Mouse (Mus musculus) gastrocnemius, adult 2 months (tissue): Measurements from ENCODE around the gene Hist1h2bf. TPM values are rescaled to one million over a fixed set of nuclear protein-coding genes. Genes with fewer than 3 reads are reported as not detected.
A peak's percentile ranks its signal among the peaks of the same experiment; 100 is the strongest.
"Not testable (repeated sequence)": the region's sequence is repeated elsewhere in the genome, so short reads cannot be mapped to it uniquely, and the experiment has no call there.

Experiments used
- DNase-seq: peaks from one replicate; pipeline ENCODE4 v3.0.0; 2022
- H3K27ac ChIP-seq: fragments of 200-600 bp; 2 replicates; pipeline ENCODE4 v1.8.1; 2022; ENCODE audit warnings: mild to moderate bottlenecking
- H3K4me3 ChIP-seq: fragments of 200-600 bp; 2 replicates; pipeline ENCODE4 v1.8.1; 2022; ENCODE audit warnings: mild to moderate bottlenecking, moderate library complexity
- CTCF ChIP-seq: fragments of 200-600 bp; IDR thresholded peaks from 2 replicates; pipeline ENCODE4 v1.8.1; 2022; ENCODE audit warnings: antibody characterized with exemption, mild to moderate bottlenecking, moderate library complexity
- intact Hi-C: fragments of 180-260 bp; cut with DNase I; formaldehyde crosslinking; loops from one replicate; pipeline ENCODE4 v1.15.1; 2025
- total RNA-seq, 2 experiments: library from RNA; stranded (reverse); gene quantifications; 2 replicates each; pipeline ENCODE4 v1.2.3; 2021

The Hist1h2bf gene
- total RNA-seq, 2 experiments from 2014 or later, result 3.6 to 3.8 TPM

DNA sequence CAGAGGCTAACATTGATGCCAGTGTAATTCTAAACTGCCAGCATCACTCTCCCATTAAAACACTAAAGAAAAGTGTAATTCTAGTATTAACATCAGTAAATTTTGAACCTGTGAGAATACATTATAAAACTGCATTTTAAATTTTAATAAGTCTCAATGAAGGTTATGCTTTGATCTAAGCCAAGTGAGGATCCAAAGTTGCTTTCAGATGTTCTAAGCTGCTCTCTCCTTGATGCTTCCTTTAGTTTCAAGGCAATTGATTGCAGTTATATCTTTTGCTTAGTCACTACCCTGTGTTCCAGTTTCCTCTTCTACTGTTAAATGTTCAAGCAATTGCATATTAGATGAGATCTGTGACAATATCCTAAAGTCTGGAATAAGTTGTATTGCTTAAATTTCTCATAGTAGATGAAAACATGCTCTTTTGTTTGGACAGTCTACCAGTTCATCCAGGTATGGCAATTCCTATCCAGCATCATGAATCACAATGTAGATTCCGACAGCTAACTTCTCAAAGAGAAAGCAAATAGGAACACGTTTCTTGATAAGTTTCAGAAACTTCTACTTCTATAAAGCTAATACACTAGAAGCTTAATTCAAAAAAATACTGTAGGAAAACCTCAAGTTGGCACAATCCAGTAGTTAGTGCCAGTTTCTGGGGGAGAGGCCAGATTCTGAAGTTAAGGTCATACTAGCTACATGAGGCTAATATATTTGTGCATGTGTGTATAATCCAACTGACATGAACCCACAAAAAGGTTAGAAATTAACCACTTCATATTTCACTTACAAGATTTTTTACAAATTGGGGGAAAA is 1.6 kb downstream of the Hist1h2bf start:
- Histone ChIP-seq H3K4me3 (peak overlapping the region; percentile 70), H3K27ac (0 out of 2 replicates have a peak overlapping the region, but pooled peaks have one; percentile 68)
- DNase-seq, result no peak
- no peak for TF ChIP-seq CTCF
- intact Hi-C loops, result no loop called here

DNA sequence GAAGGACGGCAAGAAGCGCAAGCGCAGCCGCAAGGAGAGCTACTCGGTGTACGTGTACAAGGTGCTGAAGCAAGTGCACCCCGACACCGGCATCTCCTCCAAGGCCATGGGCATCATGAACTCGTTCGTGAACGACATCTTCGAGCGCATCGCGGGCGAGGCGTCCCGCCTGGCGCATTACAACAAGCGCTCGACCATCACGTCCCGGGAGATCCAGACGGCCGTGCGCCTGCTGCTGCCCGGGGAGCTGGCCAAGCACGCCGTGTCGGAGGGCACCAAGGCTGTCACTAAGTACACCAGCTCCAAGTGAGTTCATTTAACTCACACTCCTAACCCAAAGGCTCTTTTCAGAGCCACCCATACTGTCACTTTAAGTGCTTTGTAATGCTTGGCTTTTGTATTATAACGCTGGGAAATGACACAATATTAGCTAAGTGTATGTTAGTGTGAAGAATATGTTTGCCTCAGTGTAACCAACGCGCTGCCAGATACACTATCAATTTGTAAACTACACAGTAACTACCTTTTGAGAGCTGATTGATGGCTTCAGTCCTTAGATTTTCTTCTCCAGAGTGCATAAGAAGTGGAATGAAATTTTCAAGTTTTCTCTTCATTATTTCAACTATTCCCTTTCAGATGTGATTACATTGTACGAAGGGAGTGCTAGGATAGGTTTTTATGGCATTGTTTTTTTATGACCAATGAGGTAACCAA is 2.3 kb downstream of the Hist1h2bf start:
- intact Hi-C loops, DNase-seq: not testable (repeated sequence)
- Histone ChIP-seq H3K27ac (peak overlapping the region; percentile 92), H3K4me3 (peak overlapping the region; percentile 70)

DNA sequence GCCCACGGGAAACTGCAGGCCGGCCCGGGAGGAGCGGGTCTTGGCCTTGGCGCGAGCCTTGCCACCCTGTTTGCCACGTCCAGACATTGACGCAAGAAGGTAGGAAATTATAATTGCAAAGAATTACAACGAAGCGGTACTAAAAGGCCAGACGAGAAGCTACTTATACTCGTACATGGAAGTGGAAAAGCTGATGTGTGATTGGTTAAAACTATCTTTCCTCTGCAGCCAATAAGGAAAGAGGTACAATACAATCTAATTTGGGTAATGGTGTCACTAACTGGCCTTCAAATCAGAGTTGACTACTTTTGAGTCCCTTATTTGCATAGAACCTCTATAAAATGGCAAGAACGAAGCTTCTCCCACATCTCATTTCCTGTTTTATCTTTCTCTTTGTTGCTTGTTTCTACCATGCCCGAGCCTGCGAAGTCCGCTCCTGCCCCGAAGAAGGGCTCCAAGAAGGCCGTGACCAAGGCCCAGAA is 2.9 kb downstream of the Hist1h2bf start, which contains the start of the genes Hist1h2ae and Hist1h2bg:
Hist1h2ae (minus strand) TSS at position 199 of the 482 bp plus-strand sequence.
Hist1h2bg (plus strand) TSS at position 375 of the 482 bp plus-strand sequence.
- peak; percentile 50 for DNase-seq
- TF ChIP-seq CTCF, result no peak
- intact Hi-C loops, result no loop called here

DNA sequence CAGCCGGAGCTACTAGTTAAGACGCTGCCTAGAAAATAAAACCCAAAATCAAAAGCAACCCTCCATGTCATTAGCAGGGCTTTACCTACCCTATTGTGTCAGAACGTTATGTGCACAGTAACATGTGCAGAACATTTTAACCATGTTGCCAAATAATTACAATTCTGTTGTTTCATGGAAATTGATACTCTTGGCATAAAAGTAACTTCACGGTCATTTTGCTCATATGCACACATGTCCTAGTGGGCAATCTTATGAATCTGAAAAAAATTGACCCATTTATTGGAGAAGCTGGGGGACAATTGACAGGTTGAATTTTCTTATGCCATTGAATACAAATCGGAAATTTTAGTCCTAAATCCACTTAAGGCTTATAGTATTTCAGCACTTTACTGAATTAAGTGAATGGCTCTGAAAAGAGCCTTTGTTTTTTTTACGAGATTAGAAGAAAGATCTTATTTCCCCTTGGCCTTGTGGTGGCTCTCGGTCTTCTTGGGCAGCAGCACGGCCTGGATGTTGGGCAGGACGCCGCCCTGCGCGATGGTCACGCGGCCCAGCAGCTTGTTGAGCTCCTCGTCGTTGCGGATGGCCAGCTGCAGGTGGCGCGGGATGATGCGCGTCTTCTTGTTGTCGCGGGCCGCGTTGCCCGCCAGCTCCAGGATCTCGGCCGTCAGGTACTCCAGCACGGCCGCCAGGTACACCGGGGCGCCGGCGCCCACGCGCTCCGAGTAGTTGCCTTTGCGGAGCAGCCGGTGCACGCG is 3.6 kb downstream of the Hist1h2bf start:
- intact Hi-C loops, DNase-seq: not testable (repeated sequence)
- peak; percentile 5; the same call in 1 of the 2 replicates for TF ChIP-seq CTCF
- Histone ChIP-seq H3K27ac (peak overlapping the region; percentile 92), H3K4me3 (peak overlapping the region; percentile 70)

More for the DNA sequence above, 2.9 kb downstream of the Hist1h2bf start, which contains the start of the genes Hist1h2ae and Hist1h2bg:
- Histone ChIP-seq H3K27ac (peak within 1 kb of the TSS; percentile 92), H3K4me3 (peak within 1 kb of the TSS; percentile 70)

DNA sequence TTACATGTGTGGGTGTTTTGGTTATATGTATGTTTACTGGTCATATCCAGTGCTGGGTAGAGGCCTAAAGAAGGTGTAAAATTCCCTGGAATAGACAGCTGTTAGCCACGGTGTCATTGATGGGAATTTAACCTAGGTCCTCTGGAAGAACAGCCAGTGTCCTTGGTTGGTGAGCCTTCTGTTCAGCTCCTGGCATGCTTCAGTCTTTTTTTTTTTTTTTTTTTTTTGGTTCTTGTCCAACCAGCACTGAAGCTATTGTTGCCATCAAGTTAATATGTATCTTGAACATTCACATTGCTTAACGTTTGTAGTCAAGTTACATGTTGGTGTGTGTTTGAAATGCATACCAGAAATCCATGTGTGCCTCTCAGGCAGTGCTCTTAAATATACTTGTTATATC is 9.5 kb downstream of the Hist1h2bf start:
- no peak overlapping the region for H3K27ac ChIP-seq
- H3K4me3 ChIP-seq, result no peak overlapping the region
- no peak for TF ChIP-seq CTCF
- no peak for DNase-seq
- intact Hi-C loops, result loop anchor here (10.0 kb wide), 1 partner anchor 170 kb away; the partner anchor contains the start of gene Hist1h1c

DNA sequence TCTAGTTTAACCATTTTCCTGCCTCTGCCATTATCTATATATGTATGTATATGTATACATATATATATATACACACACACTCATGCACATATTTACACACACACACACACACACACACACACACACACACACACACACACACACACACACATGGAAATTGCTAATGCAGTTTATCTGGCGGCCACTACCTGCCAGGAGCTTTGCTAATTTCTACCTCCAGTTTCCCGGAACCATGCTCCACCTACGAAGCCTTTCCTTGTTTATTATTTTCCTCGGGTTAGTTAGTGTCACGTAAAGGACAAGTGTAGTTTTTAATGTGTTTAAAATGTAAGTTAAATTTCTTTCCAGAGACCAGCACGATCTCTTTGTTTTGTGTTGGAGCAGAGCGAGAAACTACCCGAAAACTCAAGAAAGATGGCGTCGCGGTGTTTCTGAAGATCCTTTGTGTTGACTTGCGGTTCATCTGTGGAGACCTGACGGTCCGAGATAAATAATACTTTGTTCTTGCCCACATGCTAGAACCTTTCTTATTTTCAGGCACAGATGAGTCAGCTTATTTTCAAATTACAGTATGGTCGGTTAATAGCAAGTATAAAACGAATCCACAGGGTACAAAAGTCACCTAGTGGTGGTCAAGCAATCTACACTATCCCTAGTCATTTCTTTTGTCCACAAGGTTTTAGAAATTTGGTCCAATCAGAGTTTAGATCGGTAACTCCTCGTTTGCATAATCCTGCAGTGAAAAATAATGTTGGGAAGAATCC is 11.1 kb downstream of the Hist1h2bf start:
- H3K4me3 ChIP-seq, result peak overlapping the region; percentile 86
- DNase-seq, result no peak
- TF ChIP-seq CTCF, result peak; percentile 58
- intact Hi-C loops, result loop anchor here (10.0 kb wide), 1 partner anchor 172 kb away; the partner anchor contains the start of gene Hist1h1c
- peak overlapping the region; percentile 98 for H3K27ac ChIP-seq

DNA sequence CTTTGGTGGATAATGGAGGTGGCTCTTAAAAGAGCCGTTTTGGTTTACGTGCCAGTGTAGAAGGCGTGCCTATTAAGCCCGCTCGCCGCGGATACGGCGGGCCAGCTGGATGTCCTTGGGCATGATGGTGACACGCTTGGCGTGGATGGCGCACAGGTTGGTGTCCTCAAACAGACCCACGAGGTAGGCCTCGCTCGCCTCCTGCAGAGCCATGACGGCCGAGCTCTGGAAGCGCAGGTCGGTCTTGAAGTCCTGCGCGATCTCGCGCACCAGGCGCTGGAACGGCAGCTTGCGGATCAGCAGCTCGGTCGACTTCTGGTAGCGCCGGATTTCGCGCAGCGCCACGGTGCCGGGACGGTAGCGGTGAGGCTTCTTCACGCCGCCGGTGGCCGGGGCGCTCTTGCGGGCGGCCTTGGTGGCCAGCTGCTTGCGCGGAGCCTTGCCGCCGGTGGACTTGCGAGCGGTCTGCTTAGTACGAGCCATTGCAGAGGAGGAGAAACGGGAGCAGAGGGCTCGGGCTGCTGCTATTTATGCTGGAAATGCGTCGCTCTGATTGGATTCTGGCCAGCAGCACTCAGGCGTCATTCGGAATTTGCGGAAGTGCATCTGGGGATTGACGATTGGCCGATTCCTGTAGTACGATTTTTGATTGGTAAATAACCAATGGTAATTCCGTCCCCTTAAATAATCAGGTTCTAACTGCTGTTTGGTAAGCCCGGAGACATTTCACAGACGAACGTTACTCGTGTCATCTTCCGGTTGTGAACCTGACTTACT is 11.9 kb downstream of the Hist1h2bf start, which contains the start of gene Hist1h3e:
Hist1h3e (minus strand) TSS at position 487 of the 777 bp plus-strand sequence.
- H3K4me3 ChIP-seq, result peak within 1 kb of the TSS; percentile 86
- peak within 1 kb of the TSS; percentile 98 for H3K27ac ChIP-seq
- intact Hi-C loops, result loop anchor here (10.0 kb wide), 1 partner anchor 173 kb away; the partner anchor contains the start of gene Hist1h1c
- DNase-seq, result peak; percentile 92

DNA sequence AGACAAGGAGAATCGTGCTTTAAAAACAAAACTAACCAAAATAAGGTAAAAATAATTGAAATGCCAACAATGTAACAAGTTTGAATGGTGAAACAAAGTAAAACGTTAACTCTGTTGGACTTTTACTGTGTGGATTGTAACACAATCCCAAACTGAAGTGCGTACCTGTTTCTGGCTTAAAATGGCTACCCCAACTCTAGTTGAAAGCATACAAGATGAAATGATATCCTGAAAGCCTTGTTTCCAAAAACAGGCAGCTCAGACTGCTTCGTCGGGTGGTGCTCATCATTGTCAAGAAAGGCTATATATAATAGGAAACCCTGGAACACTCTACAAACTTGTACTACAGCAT is 12.5 kb downstream of the Hist1h2bf start:
- DNase-seq, result not testable (repeated sequence)
- Histone ChIP-seq H3K27ac (peak overlapping the region; percentile 98), H3K4me3 (peak overlapping the region; percentile 86)
- intact Hi-C loops, result loop anchor here (10.0 kb wide), 1 partner anchor 173 kb away; the partner anchor contains the start of gene Hist1h1c

DNA sequence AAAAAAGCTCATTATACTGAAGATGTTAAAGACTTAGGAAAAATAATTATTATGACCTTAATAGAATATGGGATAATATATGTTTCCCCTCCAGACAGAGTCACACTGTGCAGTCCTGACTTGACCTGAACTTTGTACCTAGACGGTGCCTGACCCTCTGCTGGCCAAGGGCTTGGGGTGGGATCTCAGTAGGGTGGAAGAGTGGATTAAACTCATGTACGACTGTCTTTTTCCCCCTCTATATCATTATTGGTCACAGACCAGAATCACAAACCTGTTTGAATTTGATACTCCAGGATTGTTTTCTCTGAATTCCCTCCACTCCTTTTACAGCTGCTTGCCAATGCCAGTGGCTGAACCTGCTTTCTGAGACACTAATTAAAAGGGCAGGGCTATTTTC is 13.3 kb downstream of the Hist1h2bf start:
- not testable (repeated sequence) for H3K27ac ChIP-seq, H3K4me3 ChIP-seq, DNase-seq
- intact Hi-C loops, result loop anchor here (10.0 kb wide), 1 partner anchor 174 kb away; the partner anchor contains the start of gene Hist1h1c

DNA sequence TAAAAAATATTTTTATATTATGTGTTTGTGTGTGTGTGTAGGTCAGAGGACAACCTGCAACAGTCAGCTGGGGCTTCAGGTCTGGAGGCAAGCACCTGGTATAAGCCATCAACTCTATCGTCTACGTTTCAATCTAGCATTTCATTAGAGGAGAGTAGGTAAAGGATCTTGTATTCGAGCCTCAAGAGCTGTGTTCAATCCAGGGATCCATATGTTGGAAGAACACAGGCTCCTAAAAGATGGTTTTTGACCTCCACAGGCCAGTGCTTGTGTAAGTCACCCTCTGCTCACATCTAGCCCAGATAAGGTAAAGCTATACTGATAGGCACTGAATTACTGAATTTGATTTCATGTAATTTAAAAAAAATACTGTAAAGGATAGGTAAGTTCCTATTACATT is 17.1 kb downstream of the Hist1h2bf start:
- TF ChIP-seq CTCF, result no peak
- no peak overlapping the region for H3K27ac ChIP-seq
- H3K4me3 ChIP-seq, result no peak overlapping the region
- DNase-seq, result no peak
- intact Hi-C loops, result no loop called here
